Mouse (Mus musculus) intestine, embryonic 14.5 days (tissue): Measurements from ENCODE around the gene Gosr2. TPM values are rescaled to one million over a fixed set of nuclear protein-coding genes. Genes with fewer than 3 reads are reported as not detected.

Source experiments
- ATAC-seq: fragments of 200-750 bp; cut with Nextera tagmentation; replicated peaks from 2 replicates; pipeline ENCODE4 v1.8.0; 2017; ENCODE audit warnings: low read depth, moderate number of reproducible peaks, moderate TSS enrichment, moderate library complexity; ENCODE audit not compliant: low FRiP score, low TSS enrichment
- DNase-seq: peaks from one replicate; pipeline ENCODE4 v3.0.0-alpha.2; 2018; ENCODE audit warnings: low spot score
- H3K27ac ChIP-seq: fragments of 300-500 bp; sonication (generic); 2 replicates; pipeline ENCODE4 v1.5.1; 2014; ENCODE audit warnings: low read depth, mild to moderate bottlenecking, control low read depth
- H3K27me3 ChIP-seq: fragments of 300-500 bp; sonication (generic); replicated peaks from 2 replicates; pipeline ENCODE4 v1.6.1; 2014; ENCODE audit warnings: low read length, control low read depth; ENCODE audit not compliant: control insufficient read depth, insufficient read depth
- H3K36me3 ChIP-seq: fragments of 300-500 bp; sonication (generic); 2 replicates; pipeline ENCODE4 v1.6.1; 2014; ENCODE audit warnings: low read length, control low read depth; ENCODE audit not compliant: control insufficient read depth, insufficient read depth
- H3K4me1 ChIP-seq: fragments of 300-500 bp; sonication (generic); replicated peaks from 2 replicates; pipeline ENCODE4 v1.6.1; 2014; ENCODE audit warnings: low read length, control low read depth, mixed read lengths; ENCODE audit not compliant: control insufficient read depth, insufficient read depth
- H3K4me2 ChIP-seq: fragments of 300-500 bp; sonication (generic); 2 replicates; pipeline ENCODE4 v1.6.1; 2014; ENCODE audit warnings: low read length
- H3K4me3 ChIP-seq: fragments of 300-500 bp; sonication (generic); 2 replicates; pipeline ENCODE4 v1.5.1; 2014; ENCODE audit warnings: low read depth, low read length, control low read depth, mixed read lengths
- H3K9ac ChIP-seq: fragments of 300-500 bp; sonication (generic); 2 replicates; pipeline ENCODE4 v1.6.1; 2014; ENCODE audit warnings: mild to moderate bottlenecking, low read length
- H3K9me3 ChIP-seq: fragments of 300-500 bp; sonication (generic); 2 replicates; pipeline ENCODE4 v1.6.1; 2016; ENCODE audit warnings: low read length, control low read depth; ENCODE audit not compliant: control insufficient read depth
- WGBS: fragments of 180-500 bp; shearing (Covaris S2); extraction: QIAGEN DNeasy Blood & Tissue Kit; methylation state at CpG from one replicate; pipeline ENCODE4 v1.1.7; 2014; 5-methylcytosine and 5-hydroxymethylcytosine counted together
- polyA plus RNA-seq: library from polyadenylated mRNA; unstranded; fragments of >200 nt; fragmentation: Nextera tagmentation; extraction: Ambion mirVana; gene quantifications from 2 replicates; pipeline ENCODE4 v1.2.1, GENCODE M21; 2014

Gosr2 gene
- polyA plus RNA-seq, 1 experiment from 2014 or later = 62.8 TPM

- Histone ChIP-seq H3K9ac (no peak overlapping the region), H3K4me2 (no peak overlapping the region), H3K4me3 (no peak overlapping the region), H3K27ac (no peak overlapping the region), H3K9me3 (no peaks in the 10 kb centered on the region), H3K4me1 (no peaks in the 10 kb centered on the region), H3K36me3 (no peaks in the 10 kb centered on the region), H3K27me3 (peaks cover 4% of the 10 kb centered on the region)
- ATAC-seq (no peak), DNase-seq (no peak)
- 86% methylated on average over 7 of the region's 7 CpGs for whole genome bisulfite sequencing
Measured at GRCm38 (mm10) chr11:103634806-103635205, 62.9 kb downstream of the Gosr2 start.

- H3K4me1 ChIP-seq = no peaks in the 10 kb centered on the region
- H3K27ac ChIP-seq = no peak overlapping the region
- H3K36me3 ChIP-seq = no peaks in the 10 kb centered on the region
- 77% methylated on average over 23 of the region's 23 CpGs for whole genome bisulfite sequencing
- H3K4me2 ChIP-seq = no peak overlapping the region
- ATAC-seq (no peak), DNase-seq (no peak)
- no peak overlapping the region for H3K4me3 ChIP-seq
- no peaks in the 10 kb centered on the region for H3K9me3 ChIP-seq
- H3K27me3 ChIP-seq = no peaks in the 10 kb centered on the region
- H3K9ac ChIP-seq = no peak overlapping the region
Measured at GRCm38 (mm10) chr11:103627453-103627852, 70.2 kb downstream of the Gosr2 start.

Other genes starting within 250 kb of the Gosr2 start
- gene Lrrc37a, start 193.3 kb downstream of the Gosr2 start, polyA plus RNA-seq = not detected in 2 replicates
- not detected in 2 replicates for gene Gm884, start 76.8 kb downstream of the Gosr2 start, polyA plus RNA-seq
- not detected in 2 replicates for gene Lyzl6, start 59.0 kb downstream of the Gosr2 start, polyA plus RNA-seq
- gene Rprml, start 48.3 kb downstream of the Gosr2 start, polyA plus RNA-seq = not detected in 2 replicates
- gene Wnt9b, start 51.9 kb upstream of the Gosr2 start, polyA plus RNA-seq = 0.08 TPM in 1 of 2 replicates, not detected in the other
- 0.31 and 0.46 TPM in 2 replicates for gene Wnt3, start 76.3 kb upstream of the Gosr2 start, polyA plus RNA-seq